ENCODE assay signal across 20 mouse cellular contexts in genomic region chr4:119167068-119167467, GRCm38 (mm10). TPM values are rescaled to one million over a fixed set of nuclear protein-coding genes. Genes with fewer than 3 reads are reported as not detected.
A peak's percentile ranks its signal among the peaks of the same experiment; 100 is the strongest.
DNase-seq lines count a peak whose midpoint lies in the region; ATAC-seq and TF ChIP-seq lines count a peak whose summit lies in the region.
"Had no signal": no experiment of that assay in that cellular context is flagged by ENCODE, and none has a peak within 500 bp of the region (broad histone marks: within the 10 kb centered on the region; RNA-seq: fewer than 3 reads in every experiment).

No protein-coding gene starts in this region.

- H3K36me3 ChIP-seq in heart, postnatal 0 days (replicated peaks; ENCODE audit: control insufficient read depth, insufficient read depth, low read length), result peaks cover 24% of the 10 kb centered on the region
- peaks cover 10% of the 10 kb centered on the region; the same call in 1 of the 2 replicates for H3K36me3 ChIP-seq in lung, postnatal 0 days (ENCODE audit: insufficient read depth, low read length)
- H3K36me3 ChIP-seq in intestine, embryonic 14.5 days (ENCODE audit: control insufficient read depth, insufficient read depth, low read length), result peaks cover 27% of the 10 kb centered on the region
- H3K36me3 ChIP-seq in stomach, postnatal 0 days (ENCODE audit: control insufficient read depth, insufficient read depth, low read length), result peaks cover 9% of the 10 kb centered on the region

- no peaks in the 10 kb centered on the region for H3K9me3 ChIP-seq in heart, postnatal 0 days (replicated peaks; ENCODE audit: control insufficient read depth, low read length)
- H3K9me3 ChIP-seq in lung, postnatal 0 days (ENCODE audit: low read length), result no peaks in the 10 kb centered on the region
- H3K9me3 ChIP-seq in intestine, embryonic 14.5 days (ENCODE audit: control insufficient read depth, low read length), result no peaks in the 10 kb centered on the region
- no peaks in the 10 kb centered on the region for H3K9me3 ChIP-seq in stomach, postnatal 0 days (ENCODE audit: control insufficient read depth, low read length)
- H3K9me3 ChIP-seq: embryonic facial prominence, embryonic 13.5 days; forebrain, embryonic 13.5 days; G1E; heart, embryonic 13.5 days; hindbrain, embryonic 13.5 days had no signal

- H3K27me3 ChIP-seq in heart, postnatal 0 days (ENCODE audit: control insufficient read depth, insufficient read depth, low read length), result no peaks in the 10 kb centered on the region
- H3K27me3 ChIP-seq in lung, postnatal 0 days (replicated peaks; ENCODE audit: insufficient read depth, low read length), result no peaks in the 10 kb centered on the region
- no peaks in the 10 kb centered on the region for H3K27me3 ChIP-seq in intestine, embryonic 14.5 days (replicated peaks; ENCODE audit: control insufficient read depth, insufficient read depth, low read length)
- no peaks in the 10 kb centered on the region for H3K27me3 ChIP-seq in stomach, postnatal 0 days (ENCODE audit: control insufficient read depth, insufficient read depth, low read length)
- H3K27me3 ChIP-seq: embryonic facial prominence, embryonic 13.5 days; forebrain, embryonic 13.5 days; heart, embryonic 13.5 days; hindbrain, embryonic 13.5 days had no signal

- H3K27ac ChIP-seq in heart, postnatal 0 days (ENCODE audit: low read depth), result no peak overlapping the region
- no peak overlapping the region for H3K27ac ChIP-seq in lung, postnatal 0 days (ENCODE audit: low read length)
- H3K27ac ChIP-seq in intestine, embryonic 14.5 days (ENCODE audit: low read depth), result no peak overlapping the region
- H3K27ac ChIP-seq in stomach, postnatal 0 days (replicated peaks), result no peak overlapping the region
- H3K27ac ChIP-seq: embryonic facial prominence, embryonic 13.5 days; forebrain, embryonic 13.5 days; heart, embryonic 13.5 days; hindbrain, embryonic 13.5 days; hindbrain, postnatal 0 days had no signal

- intact Hi-C loops in heart, postnatal 36 days (cut with DNase I), result loop anchor here (1.0 kb wide), 1 partner anchor 162 kb away; no protein-coding TSS in a partner anchor

- no peak for ATAC-seq in heart, postnatal 0 days (ENCODE audit: insufficient read depth, low read depth)
- 0 out of 2 replicates have a peak, but pooled peaks have one; percentile 17 for ATAC-seq in lung, postnatal 0 days
- peak; percentile 48; the same call in 1 of the 2 replicates for ATAC-seq in intestine, embryonic 14.5 days (replicated peaks; ENCODE audit: low FRiP score, low TSS enrichment, low read depth)
- no peak for ATAC-seq in stomach, postnatal 0 days (ENCODE audit: low FRiP score, low TSS enrichment)

- TF ChIP-seq EP300 in heart, postnatal 0 days (IDR thresholded peaks at IDR 0.05; ENCODE audit: low read depth), result no peak
- no peak for TF ChIP-seq EP300 in lung, postnatal 0 days (IDR thresholded peaks at IDR 0.05)
- TF ChIP-seq EP300 in stomach, postnatal 0 days (optimal IDR thresholded peaks at IDR 0.05), result no peak

- DNase-seq in heart, postnatal 0 days (ENCODE audit: low spot score), result no peak
- DNase-seq in heart, postnatal 36 days, result no peak
- DNase-seq in lung, postnatal 0 days (ENCODE audit: low spot score), result no peak
- DNase-seq in lung, postnatal 36 days, result no peak
- no peak for DNase-seq in intestine, embryonic 14.5 days (ENCODE audit: low spot score)
- no peak for DNase-seq in stomach, postnatal 0 days (ENCODE audit: low spot score)
- DNase-seq in embryo, embryonic 10 days (ENCODE audit: low spot score), result no peak
- DNase-seq in thymus, postnatal 14 days, result no peak

- TF ChIP-seq CTCF in heart, postnatal 0 days (IDR thresholded peaks at IDR 0.05; ENCODE audit: low read depth), result peak; percentile 1; the same call in 1 of the 2 replicates
- peak; percentile 36 for TF ChIP-seq CTCF in lung, postnatal 0 days (IDR thresholded peaks at IDR 0.05)
- TF ChIP-seq CTCF in stomach, postnatal 0 days (IDR thresholded peaks at IDR 0.05; ENCODE audit: low read depth), result peak; percentile 39

- H3K4me1 ChIP-seq in heart, postnatal 0 days (ENCODE audit: control insufficient read depth, insufficient read depth), result 0 out of 2 replicates have a peak, but pooled peaks cover 4% of the 10 kb centered on the region
- no peaks in the 10 kb centered on the region for H3K4me1 ChIP-seq in lung, postnatal 0 days (ENCODE audit: insufficient read depth, low read depth, low read length)
- H3K4me1 ChIP-seq in intestine, embryonic 14.5 days (replicated peaks; ENCODE audit: control insufficient read depth, insufficient read depth, low read length), result no peaks in the 10 kb centered on the region
- H3K4me1 ChIP-seq in stomach, postnatal 0 days (replicated peaks; ENCODE audit: control insufficient read depth, insufficient read depth), result no peaks in the 10 kb centered on the region

- H3K9ac ChIP-seq in heart, postnatal 0 days (replicated peaks; ENCODE audit: low read depth, low read length), result no peak overlapping the region
- H3K9ac ChIP-seq in lung, postnatal 0 days (replicated peaks; ENCODE audit: low read depth), result no peak overlapping the region
- H3K9ac ChIP-seq in intestine, embryonic 14.5 days (ENCODE audit: low read length), result no peak overlapping the region
- H3K9ac ChIP-seq in stomach, postnatal 0 days (ENCODE audit: low read length), result no peak overlapping the region
- H3K9ac ChIP-seq: embryonic facial prominence, embryonic 13.5 days; forebrain, embryonic 13.5 days; forebrain, postnatal 0 days; heart, embryonic 13.5 days; hindbrain, embryonic 13.5 days had no signal

- H3K4me3 ChIP-seq in heart, postnatal 0 days (ENCODE audit: low read depth, low read length), result no peak overlapping the region
- H3K4me3 ChIP-seq in lung, postnatal 0 days (ENCODE audit: low read depth, low read length), result no peak overlapping the region
- H3K4me3 ChIP-seq in intestine, embryonic 14.5 days (ENCODE audit: low read depth, low read length), result no peak overlapping the region
- H3K4me3 ChIP-seq in stomach, postnatal 0 days (ENCODE audit: low read depth, low read length), result no peak overlapping the region
- H3K4me3 ChIP-seq: embryonic facial prominence, embryonic 13.5 days; forebrain, embryonic 13.5 days; heart, embryonic 13.5 days; hindbrain, embryonic 13.5 days had no signal

- WGBS in heart, postnatal 0 days, result 82% methylated on average over 4 of the region's 4 CpGs
- 72% methylated on average over 4 of the region's 4 CpGs for WGBS in lung, postnatal 0 days
- 81% methylated on average over 4 of the region's 4 CpGs for WGBS in intestine, embryonic 14.5 days
- 71% methylated on average over 4 of the region's 4 CpGs for WGBS in stomach, postnatal 0 days

- no peak overlapping the region for H3K4me2 ChIP-seq in heart, postnatal 0 days (ENCODE audit: low read depth, low read length)
- H3K4me2 ChIP-seq in lung, postnatal 0 days (replicated peaks; ENCODE audit: low read depth, low read length), result no peak overlapping the region
- no peak overlapping the region for H3K4me2 ChIP-seq in intestine, embryonic 14.5 days (ENCODE audit: low read length)
- no peak overlapping the region for H3K4me2 ChIP-seq in stomach, postnatal 0 days (replicated peaks; ENCODE audit: low read depth)
- H3K4me2 ChIP-seq: embryonic facial prominence, embryonic 13.5 days; forebrain, embryonic 13.5 days; heart, embryonic 13.5 days; hindbrain, embryonic 13.5 days had no signal

RNA-seq across cellular contexts. Expression of gene Zfp691, which starts 6.9 kb away (rescaled TPM):
- 12.9 and 14.3 TPM in 2 replicates for total RNA-seq in heart, postnatal 0 days (2014; rRNA removed; ENCODE audit: low replicate concordance)
- 13.7 and 13.8 TPM in 2 replicates for polyA plus RNA-seq in heart, postnatal 0 days (2015; fragmentation: Nextera tagmentation; extraction: Ambion mirVana)
- total RNA-seq in heart, postnatal 36 days (2021), result 10 to 100 TPM; 20.0 to 21.5 TPM
- 4.6 and 5.8 TPM in 2 replicates for polyA plus RNA-seq in lung, postnatal 0 days (2015; fragmentation: Nextera tagmentation; extraction: Ambion mirVana)
- polyA plus RNA-seq in intestine, embryonic 14.5 days (2014; fragmentation: Nextera tagmentation; extraction: Ambion mirVana), result 6.7 and 7.7 TPM in 2 replicates
- 3.7 and 4.1 TPM in 2 replicates for polyA plus RNA-seq in stomach, postnatal 0 days (2015; fragmentation: Nextera tagmentation; extraction: Ambion mirVana)

RNA-seq across cellular contexts. Expression of gene Ermap, which starts 22.7 kb away (rescaled TPM):
- 0.15 TPM in 1 of 2 replicates, not detected in the other for total RNA-seq in heart, postnatal 0 days (2014; rRNA removed; ENCODE audit: low replicate concordance)
- 0.51 and 0.57 TPM in 2 replicates for polyA plus RNA-seq in heart, postnatal 0 days (2015; fragmentation: Nextera tagmentation; extraction: Ambion mirVana)
- under 1 TPM in 1 of 2 experiments, not detected in 1; 0.11 TPM for total RNA-seq in heart, postnatal 36 days (2021)
- 1.9 and 2.2 TPM in 2 replicates for polyA plus RNA-seq in lung, postnatal 0 days (2015; fragmentation: Nextera tagmentation; extraction: Ambion mirVana)
- 0.34 and 0.42 TPM in 2 replicates for polyA plus RNA-seq in intestine, embryonic 14.5 days (2014; fragmentation: Nextera tagmentation; extraction: Ambion mirVana)
- polyA plus RNA-seq in stomach, postnatal 0 days (2015; fragmentation: Nextera tagmentation; extraction: Ambion mirVana), result 0.40 and 0.42 TPM in 2 replicates
- total RNA-seq: gastrocnemius, adult 8-10 months; gastrocnemius, postnatal 36 days had no signal

RNA-seq across cellular contexts. Expression of gene Svbp, which starts 28.0 kb away (rescaled TPM):
- total RNA-seq in heart, postnatal 0 days (2014; rRNA removed; ENCODE audit: low replicate concordance), result 33.2 and 49.1 TPM in 2 replicates
- polyA plus RNA-seq in heart, postnatal 0 days (2015; fragmentation: Nextera tagmentation; extraction: Ambion mirVana), result 126 and 129 TPM in 2 replicates
- 10 to 100 TPM; 19.0 to 19.6 TPM for total RNA-seq in heart, postnatal 36 days (2021)
- polyA plus RNA-seq in lung, postnatal 0 days (2015; fragmentation: Nextera tagmentation; extraction: Ambion mirVana), result 99.9 and 101 TPM in 2 replicates
- polyA plus RNA-seq in intestine, embryonic 14.5 days (2014; fragmentation: Nextera tagmentation; extraction: Ambion mirVana), result 143 and 144 TPM in 2 replicates
- polyA plus RNA-seq in stomach, postnatal 0 days (2015; fragmentation: Nextera tagmentation; extraction: Ambion mirVana), result 99.7 and 100 TPM in 2 replicates

RNA-seq across cellular contexts. Expression of gene Tmem269, which starts 50.9 kb away (rescaled TPM):
- total RNA-seq in heart, postnatal 0 days (2014; rRNA removed; ENCODE audit: low replicate concordance), result not detected in 2 replicates
- polyA plus RNA-seq in heart, postnatal 0 days (2015; fragmentation: Nextera tagmentation; extraction: Ambion mirVana), result not detected in 2 replicates
- total RNA-seq in heart, postnatal 36 days (2021), result not detected
- polyA plus RNA-seq in lung, postnatal 0 days (2015; fragmentation: Nextera tagmentation; extraction: Ambion mirVana), result 0.10 and 0.18 TPM in 2 replicates
- polyA plus RNA-seq in intestine, embryonic 14.5 days (2014; fragmentation: Nextera tagmentation; extraction: Ambion mirVana), result not detected in 2 replicates
- 0.07 and 0.10 TPM in 2 replicates for polyA plus RNA-seq in stomach, postnatal 0 days (2015; fragmentation: Nextera tagmentation; extraction: Ambion mirVana)
- total RNA-seq: adrenal gland, adult 18-20 months; forebrain, postnatal 0 days; G1E; gastrocnemius, postnatal 36 days; heart, postnatal 10 days had no signal
- polyA plus RNA-seq: C2C12; embryonic facial prominence, embryonic 13.5 days; forebrain, embryonic 13.5 days; G1E; heart, embryonic 13.5 days had no signal

RNA-seq across cellular contexts. Expression of gene Slc2a1, which starts 58.6 kb away (rescaled TPM):
- total RNA-seq in heart, postnatal 0 days (2014; rRNA removed; ENCODE audit: low replicate concordance), result 93.0 and 120 TPM in 2 replicates
- 19.0 and 19.7 TPM in 2 replicates for polyA plus RNA-seq in heart, postnatal 0 days (2015; fragmentation: Nextera tagmentation; extraction: Ambion mirVana)
- 10 to 100 TPM in 1 of 2 experiments, 1 to 10 TPM in 1; 9.5 to 12.7 TPM for total RNA-seq in heart, postnatal 36 days (2021)
- 16.7 and 20.4 TPM in 2 replicates for polyA plus RNA-seq in lung, postnatal 0 days (2015; fragmentation: Nextera tagmentation; extraction: Ambion mirVana)
- polyA plus RNA-seq in intestine, embryonic 14.5 days (2014; fragmentation: Nextera tagmentation; extraction: Ambion mirVana), result 131 and 132 TPM in 2 replicates
- polyA plus RNA-seq in stomach, postnatal 0 days (2015; fragmentation: Nextera tagmentation; extraction: Ambion mirVana), result 36.9 and 39.8 TPM in 2 replicates

Comparison
In these comparisons a context has a peak if more than half of its experiments do, and no peak if none do; other contexts are left out.
1. ATAC-seq: peak in lung, postnatal 0 days (single experiment) and intestine, embryonic 14.5 days (single experiment); none in heart, postnatal 0 days (single experiment) and stomach, postnatal 0 days (single experiment).
2. Peak in every context shown above with its lines, with median percentiles within 50 percentile points of each other: CTCF ChIP-seq.